Mouse (Mus musculus) frontal cortex, postnatal 10 days (tissue): ENCODE data around the gene Rln1.

Experiments
- DNase-seq, 2 experiments: peaks; one replicate each; pipeline ENCODE4 v3.0.0; 2022; ENCODE audit warnings: low spot score in 2 of 2, mixed read lengths in 1 of 2

The Rln1 gene

GRCm38 (mm10) chr19:29361468-29362130 lies 27.1 kb upstream of the Rln1 start:
- DNase-seq, result peak; percentile 87

GRCm38 (mm10) chr19:29360251-29360650 lies 25.8 kb upstream of the Rln1 start:
- no peak for DNase-seq

- DNase-seq, result no peak
Measured at GRCm38 (mm10) chr19:29356281-29356680, 21.8 kb upstream of the Rln1 start.

DNA sequence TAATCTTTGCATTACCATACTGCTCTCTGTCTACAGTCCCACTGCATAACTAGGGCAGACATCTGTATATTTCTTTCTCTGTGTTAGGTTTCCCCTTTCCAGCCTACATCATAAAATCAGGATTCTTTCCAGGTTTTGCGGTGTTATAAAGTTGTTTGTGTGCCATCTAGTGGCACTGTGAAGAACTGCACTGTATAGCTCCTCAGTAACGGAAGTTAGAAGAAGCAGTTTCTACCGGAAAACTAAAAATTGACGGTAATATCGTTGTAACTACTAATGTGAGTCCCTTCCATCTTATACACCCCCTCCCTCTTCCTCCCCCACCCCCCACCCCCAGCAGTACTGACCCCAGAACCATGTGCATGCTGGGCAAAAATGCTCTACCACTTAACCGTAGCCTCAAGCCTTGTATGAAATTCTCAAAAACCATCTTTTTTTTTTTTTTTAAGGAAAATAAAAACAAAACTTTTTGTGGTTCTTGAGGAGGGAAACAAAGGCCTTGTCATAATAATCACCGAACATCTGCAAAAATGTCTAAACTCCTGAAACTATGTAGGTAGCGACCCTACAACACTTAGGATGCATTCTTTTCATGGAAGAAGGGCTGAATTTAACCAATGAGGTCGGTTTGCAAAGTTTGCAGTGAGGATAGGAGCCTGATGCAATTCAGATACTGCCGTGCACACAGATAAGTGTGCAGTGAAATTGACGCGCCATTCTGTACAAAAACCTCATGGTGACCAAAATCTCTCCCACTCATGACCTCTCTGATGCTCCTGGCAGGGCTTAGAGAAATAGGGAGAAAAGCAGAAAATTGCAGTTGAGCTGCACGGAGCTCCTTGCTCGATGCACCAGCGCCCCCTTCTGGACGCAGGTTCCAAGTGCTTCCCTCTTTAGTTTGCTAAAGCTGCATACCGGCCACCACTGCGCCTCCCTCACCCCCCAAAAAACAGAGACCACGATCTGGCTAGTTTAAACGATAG lies 20.7 kb upstream of the Rln1 start:
- peak; percentile 63 to 80 for DNase-seq

DNA sequence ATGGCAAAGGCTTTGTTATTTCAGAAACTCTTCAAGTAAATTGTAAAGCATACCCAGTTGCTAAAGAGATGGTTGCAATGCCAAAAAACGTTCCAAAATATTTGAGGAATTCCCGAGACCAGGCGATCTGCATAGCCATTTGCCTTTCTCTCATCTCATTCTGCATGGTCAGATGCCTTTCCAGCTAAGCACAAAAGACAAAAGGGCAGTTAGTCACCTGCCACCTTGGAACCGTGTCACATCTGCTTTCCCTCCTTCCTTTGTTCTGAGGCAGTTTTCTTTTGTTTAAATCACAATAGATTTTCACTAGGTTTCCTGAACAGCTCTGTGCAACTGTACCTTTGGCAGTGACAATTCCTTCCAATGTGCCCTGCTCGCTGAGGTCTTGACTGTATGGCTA lies 16.5 kb upstream of the Rln1 start:
- DNase-seq, result no peak

GRCm38 (mm10) chr19:29345636-29346035 lies 11.2 kb upstream of the Rln1 start:
- no peak for DNase-seq

GRCm38 (mm10) chr19:29344868-29345267 lies 10.4 kb upstream of the Rln1 start:
- no peak for DNase-seq

DNA sequence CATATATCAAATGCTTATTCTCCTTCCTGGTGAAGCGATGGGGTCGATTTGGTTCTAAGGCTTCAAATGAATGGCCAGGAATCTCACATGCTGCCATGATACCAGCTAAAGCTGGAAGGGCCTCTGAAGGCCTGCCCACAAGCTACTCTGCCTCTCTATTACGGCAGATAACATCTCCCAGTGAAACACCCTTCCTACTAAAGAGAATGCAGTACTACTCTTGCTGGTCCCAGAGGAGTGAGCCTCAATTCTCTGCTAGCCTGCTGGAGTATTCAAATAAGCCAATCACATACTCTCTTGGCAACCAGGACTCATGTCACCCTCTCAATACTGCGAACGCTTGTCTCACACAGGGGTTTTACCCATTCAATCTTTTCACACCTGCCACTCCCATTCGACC lies 7.8 kb upstream of the Rln1 start:
- no peak for DNase-seq

- DNase-seq, result no peak
Measured at GRCm38 (mm10) chr19:29341029-29341428, 6.6 kb upstream of the Rln1 start.

- no peak for DNase-seq
Measured at GRCm38 (mm10) chr19:29336624-29337023, 2.2 kb upstream of the Rln1 start.

GRCm38 (mm10) chr19:29326822-29327552 lies 7.5 kb downstream of the Rln1 start:
- DNase-seq, result no peak

GRCm38 (mm10) chr19:29326396-29326795 lies 8.1 kb downstream of the Rln1 start:
- DNase-seq, result no peak

- no peak for DNase-seq
Measured at GRCm38 (mm10) chr19:29325852-29326180, 8.7 kb downstream of the Rln1 start.

DNA sequence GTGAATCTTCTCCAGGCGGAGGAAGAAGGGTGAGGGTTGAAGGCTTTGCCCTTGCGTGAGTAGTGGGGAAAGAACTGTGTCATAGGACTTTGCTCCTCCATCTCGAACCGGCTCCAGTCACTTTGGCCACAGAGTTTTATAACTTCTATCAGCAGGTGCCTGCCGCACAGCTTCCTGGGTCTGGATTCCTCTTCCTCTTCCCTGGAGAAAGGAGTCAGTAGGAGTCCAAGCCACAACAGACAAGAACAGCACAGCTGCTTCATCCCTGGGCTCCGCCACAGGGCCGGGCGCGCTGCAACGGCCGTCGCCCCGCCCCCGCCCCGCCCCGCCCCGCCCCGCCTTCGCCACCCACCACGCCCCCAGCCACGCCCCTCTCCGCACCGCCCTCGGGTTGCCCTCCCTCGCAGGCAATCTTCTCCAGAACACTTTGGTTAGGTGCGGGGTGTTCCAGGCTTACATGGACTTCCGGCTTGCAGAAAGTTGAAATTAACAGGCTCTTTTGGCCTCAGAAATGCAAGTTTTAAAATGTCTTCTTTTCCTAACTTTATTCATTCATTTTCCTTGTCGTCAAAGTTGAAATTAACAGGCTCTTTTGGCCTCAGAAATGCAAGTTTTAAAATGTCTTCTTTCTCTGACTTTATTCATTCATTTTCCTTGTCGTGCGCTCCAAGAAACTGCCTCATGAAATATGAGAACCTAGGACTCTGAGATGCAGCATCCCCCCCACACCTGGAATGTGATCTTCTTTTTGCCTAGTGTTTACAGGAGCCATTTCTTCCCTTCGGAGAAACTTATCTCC lies 9.2 kb downstream of the Rln1 start, which contains the start of gene Insl6:
Insl6 (minus strand) TSS at position 304 of the 799 bp plus-strand sequence.
- peak in 1 of 2 experiments; percentile 16 for DNase-seq

- DNase-seq, result no peak
Measured at GRCm38 (mm10) chr19:29323416-29324049, 10.9 kb downstream of the Rln1 start.

GRCm38 (mm10) chr19:29312661-29313060 lies 21.8 kb downstream of the Rln1 start:
- DNase-seq, result no peak

GRCm38 (mm10) chr19:29311791-29312190 lies 22.7 kb downstream of the Rln1 start:
- DNase-seq, result no peak

DNA sequence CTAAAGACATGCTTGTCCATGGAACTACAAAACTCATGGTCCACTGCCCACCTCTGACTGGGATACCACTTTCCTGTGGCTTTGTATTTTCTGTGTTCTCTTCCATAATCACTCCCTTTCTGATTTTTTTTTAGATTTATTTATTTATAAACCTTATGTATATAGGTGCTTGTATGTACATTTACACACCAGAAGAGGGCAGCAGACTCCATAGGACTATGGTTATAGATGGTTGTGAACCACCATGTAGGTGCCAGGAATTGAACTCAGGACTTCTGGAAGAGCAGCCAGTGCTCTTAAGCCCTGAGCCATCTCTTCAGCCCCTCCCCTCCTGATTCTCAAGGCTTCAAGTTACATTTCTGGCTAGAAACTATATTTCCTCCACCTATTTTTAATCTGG lies 25.6 kb downstream of the Rln1 start:
- no peak for DNase-seq

DNA sequence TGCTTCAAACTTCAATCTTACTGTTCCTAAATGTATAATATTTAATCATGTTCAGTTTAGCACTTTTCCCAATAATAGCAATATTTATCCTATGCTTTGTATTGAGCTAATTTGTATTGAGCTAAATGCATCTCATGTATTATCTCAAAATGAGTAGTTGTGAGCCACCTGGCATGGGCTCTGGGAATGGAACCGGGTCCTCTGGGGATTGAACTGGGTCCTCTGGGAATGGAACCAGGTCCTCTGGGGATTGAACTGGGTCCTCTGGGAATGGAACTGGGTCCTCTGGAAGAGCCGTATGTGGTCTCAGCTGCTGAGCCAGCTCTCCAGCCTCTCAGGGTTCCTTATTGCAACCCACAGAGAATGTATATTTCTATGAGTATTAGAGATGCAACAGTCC lies 32.4 kb downstream of the Rln1 start:
- no peak for DNase-seq

DNA sequence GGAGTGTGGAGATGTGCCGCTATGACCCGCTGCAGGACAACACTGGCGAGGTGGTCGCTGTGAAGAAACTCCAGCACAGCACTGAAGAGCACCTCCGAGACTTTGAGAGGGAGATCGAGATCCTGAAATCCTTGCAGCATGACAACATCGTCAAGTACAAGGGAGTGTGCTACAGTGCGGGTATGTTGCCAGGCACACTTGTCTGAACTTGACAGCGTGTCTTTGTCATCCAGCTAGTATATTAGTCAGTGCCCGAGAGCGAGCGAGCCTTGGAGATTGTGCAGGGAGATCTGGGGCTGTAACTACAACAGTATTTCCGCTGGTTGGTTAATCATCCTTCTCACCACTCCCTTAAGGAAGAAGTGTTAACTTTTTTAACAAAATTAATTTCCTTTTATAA lies 33.6 kb downstream of the Rln1 start:
- no peak for DNase-seq

GRCm38 (mm10) chr19:29297366-29297765 lies 37.1 kb downstream of the Rln1 start:
- DNase-seq, result no peak
